11 mouse cellular contexts compared by ENCODE assay signal in genomic region chr17:56100811-56101210, GRCm38 (mm10). TPM values are rescaled to one million over a fixed set of nuclear protein-coding genes. Genes with fewer than 3 reads are reported as not detected.
"Had no signal": no experiment of that assay in that cellular context is flagged by ENCODE, and none has a peak within 500 bp of the region (broad histone marks: within the 10 kb centered on the region; RNA-seq: fewer than 3 reads in every experiment).

No protein-coding gene starts in this region.

- H3K9me3 ChIP-seq: limb, embryonic 12.5 days; liver, embryonic 15.5 days; midbrain, embryonic 13.5 days had no signal

- H3K27me3 ChIP-seq: limb, embryonic 12.5 days; liver, embryonic 15.5 days; midbrain, embryonic 13.5 days had no signal

- H3K4me1 ChIP-seq: limb, embryonic 12.5 days; liver, embryonic 15.5 days; midbrain, embryonic 13.5 days had no signal

- DNase-seq: kidney, postnatal 36 days; layer of hippocampus, adult 9-11 months; layer of hippocampus, postnatal 36 days; lung, adult 2 months; lung, postnatal 36 days; right cerebral cortex, postnatal 14 days; thymus, postnatal 36 days had no signal

- H3K27ac ChIP-seq: limb, embryonic 12.5 days; liver, embryonic 15.5 days; midbrain, embryonic 13.5 days had no signal

- H3K4me3 ChIP-seq: limb, embryonic 12.5 days; liver, embryonic 15.5 days; midbrain, embryonic 13.5 days had no signal

RNA-seq across cellular contexts. Expression of gene Plin4, which starts 8.8 kb away (rescaled TPM):
- total RNA-seq: megakaryocyte progenitor cell, adult 5-6 weeks had no signal

RNA-seq across cellular contexts. Expression of gene Plin5, which starts 16.6 kb away (rescaled TPM):
- total RNA-seq: megakaryocyte progenitor cell, adult 5-6 weeks had no signal

RNA-seq across cellular contexts. Expression of gene Lrg1, which starts 21.0 kb away (rescaled TPM):
- polyA plus RNA-seq: limb, embryonic 12.5 days had no signal
